Mouse (Mus musculus): Measurements from ENCODE around the gene Sec14l2. TPM values are rescaled to one million over a fixed set of nuclear protein-coding genes. Genes with fewer than 3 reads are reported as not detected.

Sec14l2 gene
- total RNA-seq (2015): 0.71 and 0.72 TPM in 2 replicates
- 0.87 and 1.7 TPM in 2 replicates for total RNA-seq (2017)

DNA sequence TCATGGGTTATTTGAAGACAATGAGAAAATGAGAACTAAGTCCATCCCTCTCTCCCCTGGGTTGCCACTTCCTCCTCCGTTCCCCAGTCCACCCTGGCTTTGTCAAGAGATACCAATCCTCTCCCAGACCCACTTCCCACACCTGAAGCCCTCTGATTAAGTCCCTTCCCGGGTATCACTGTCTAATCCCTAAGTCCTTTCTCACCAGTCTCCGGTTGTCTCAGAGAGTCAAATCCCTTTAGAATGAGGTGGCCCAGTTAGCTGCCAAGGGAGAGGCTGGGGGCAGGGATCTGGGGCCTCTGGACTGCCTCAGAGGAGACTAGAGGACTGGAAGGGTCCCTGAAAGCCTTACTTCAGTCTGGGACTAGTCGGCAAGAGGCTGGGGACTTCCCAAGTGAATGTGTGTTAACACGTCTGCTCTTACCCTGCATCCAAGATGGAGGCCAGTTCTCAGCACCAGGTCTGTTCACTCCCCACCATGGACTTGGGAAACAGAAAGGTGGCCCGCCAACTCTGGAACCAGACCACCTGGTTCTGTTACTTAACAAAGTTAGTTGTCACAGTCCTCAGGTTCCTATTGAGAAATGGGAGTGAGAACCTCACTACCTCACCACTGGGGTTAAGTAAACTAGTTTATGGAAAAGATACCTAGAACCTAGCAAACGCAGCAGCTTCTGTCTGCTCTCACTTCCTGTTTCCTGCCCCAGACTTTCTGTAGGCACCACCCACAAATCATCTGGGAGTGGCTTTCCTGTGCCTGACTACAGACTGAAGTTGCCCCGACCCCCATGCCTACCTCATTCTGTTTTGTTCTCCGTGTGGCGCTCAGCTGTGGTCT, at the start of gene Sec14l2:
Gene Sec14l2 (minus strand): TSS at position 674 of the 838 bp plus-strand sequence.
- peak; percentile 74 for ATAC-seq (replicated peaks; ENCODE audit: poor library complexity)

DNA sequence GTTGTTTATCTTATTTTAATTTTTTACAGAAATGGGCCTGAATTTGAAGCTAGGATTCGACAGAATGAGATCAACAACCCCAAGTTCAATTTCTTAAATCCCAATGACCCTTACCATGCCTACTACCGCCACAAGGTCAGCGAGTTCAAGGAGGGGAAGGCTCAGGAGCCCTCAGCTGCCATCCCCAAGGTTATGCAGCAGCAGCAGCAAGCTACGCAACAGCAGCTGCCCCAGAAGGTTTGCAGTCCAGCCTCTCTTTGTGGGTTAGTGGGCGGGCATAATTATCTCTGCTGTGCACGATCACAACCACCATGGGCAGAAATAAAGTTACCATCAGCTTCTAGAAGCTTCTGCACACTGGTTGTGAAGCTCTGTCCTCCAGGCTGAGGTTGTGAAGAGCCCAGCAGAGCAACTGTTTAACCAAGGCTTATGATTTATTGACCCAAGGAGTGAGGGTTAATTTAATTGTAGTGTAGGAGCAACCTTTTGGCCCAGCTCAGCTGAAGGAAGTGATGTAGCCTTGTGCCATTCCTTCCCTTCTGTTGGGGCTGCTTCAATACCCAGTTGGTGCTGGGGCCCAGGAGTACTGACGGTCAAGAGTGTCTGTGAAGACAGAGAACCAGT, 43.4 kb upstream of the Sec14l2 start:
- ATAC-seq (replicated peaks; ENCODE audit: poor library complexity): no peak

DNA sequence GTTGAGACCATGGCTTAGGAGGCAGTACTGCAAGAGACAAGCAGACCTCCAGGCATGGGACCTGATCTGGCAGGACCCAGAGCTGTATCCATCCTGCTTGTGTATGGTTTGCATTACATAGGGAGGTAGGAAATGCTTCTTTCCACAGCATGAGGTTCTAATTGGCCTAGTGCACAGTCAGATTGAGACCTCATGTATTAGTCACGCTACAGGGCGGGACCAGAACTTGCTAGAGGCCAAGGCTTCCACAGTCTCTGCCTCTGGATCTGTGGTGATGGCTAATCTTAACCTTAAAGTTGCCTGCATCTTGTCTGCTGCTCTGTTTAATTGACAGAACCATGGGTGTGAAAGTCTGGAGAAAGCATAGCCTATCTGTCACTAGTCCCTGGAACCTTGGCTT, 41.5 kb upstream of the Sec14l2 start:
- no peak for ATAC-seq (replicated peaks; ENCODE audit: poor library complexity)

DNA sequence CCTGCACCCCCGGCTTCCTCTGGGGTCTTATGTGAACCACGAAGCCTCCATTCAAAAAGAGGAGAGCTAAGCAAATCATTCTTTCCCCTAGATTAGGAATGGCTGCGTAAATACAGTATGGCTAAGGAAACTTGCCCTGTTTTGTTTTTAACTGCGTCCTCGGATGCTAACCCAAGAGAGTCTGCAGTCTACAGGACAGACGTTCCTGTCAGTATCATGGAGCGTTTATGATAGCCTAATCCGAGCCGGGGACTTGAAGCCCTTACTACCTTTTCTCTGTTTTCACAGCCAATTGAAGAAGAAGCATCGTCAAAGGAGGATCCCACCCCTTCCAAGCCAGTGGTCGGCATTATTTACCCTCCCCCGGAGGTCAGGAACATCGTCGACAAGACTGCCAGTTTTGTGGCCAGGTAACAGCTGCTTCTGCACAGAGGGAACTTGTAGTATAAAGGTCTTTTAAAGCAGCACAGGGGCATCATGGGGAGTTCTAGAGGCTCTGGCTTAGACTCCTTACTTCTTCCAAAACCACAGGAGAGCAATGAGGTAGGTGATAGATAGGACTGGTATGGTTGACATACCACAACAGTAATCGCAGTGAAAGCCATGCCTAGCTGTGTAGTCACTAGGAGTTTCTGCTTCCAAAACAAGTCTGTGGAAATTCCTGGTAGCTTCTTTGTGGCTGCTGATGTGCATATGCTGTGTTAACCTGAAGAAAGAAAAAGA, 37.7 kb upstream of the Sec14l2 start:
- ATAC-seq (replicated peaks; ENCODE audit: poor library complexity): peak; percentile 33; the same call in 1 of the 2 replicates

DNA sequence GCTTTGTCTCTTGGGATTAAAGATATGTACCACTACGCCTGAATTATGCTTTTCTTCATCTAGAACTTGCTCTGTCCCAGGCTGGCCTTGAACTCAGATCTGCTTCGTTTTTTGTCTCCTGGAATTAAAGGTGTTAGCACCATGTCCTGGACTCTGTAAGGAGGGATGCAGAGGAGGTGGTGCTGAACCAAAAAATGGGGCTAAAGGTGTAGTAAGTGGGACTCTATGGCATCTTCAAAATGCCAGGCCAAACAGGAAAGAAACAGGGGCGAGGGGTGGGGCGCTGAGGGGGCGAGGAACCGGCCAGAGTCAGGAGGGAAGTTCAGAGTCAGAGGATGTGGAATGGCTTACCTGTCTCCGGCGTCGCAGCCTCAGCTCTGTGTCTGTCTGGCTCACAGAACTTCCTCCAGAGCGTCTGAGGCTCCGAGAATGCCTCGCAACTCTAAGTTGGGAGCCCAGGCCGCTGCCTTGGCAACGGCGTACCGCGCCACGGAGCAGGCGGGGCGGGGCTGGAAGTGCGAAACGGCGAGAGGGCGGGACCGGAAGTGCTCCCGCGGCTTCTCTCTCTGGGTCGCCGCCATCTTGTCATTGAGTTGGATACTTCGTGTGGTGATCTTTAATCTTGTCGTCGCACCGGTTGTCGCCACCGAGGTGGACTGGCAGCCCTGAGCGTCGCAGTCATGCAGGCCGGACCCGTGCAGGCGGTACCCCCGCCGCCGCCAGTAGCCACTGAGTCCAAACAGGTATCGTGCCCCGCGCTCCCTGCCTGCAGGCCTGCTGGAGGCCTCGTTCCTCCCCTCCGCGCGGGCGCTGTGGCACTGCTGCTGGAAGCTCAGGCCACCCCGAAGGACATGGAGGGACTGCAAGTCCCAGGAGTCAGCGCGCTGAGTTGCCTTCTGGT, 36.8 kb upstream of the Sec14l2 start, which contains the start of the genes Ccdc157 and Sf3a1:
Gene Ccdc157 (minus strand): TSS at position 486 of the 901 bp plus-strand sequence.
Gene Sf3a1 (plus strand): TSS at position 543 of the 901 bp plus-strand sequence.
- ATAC-seq (replicated peaks; ENCODE audit: poor library complexity): peak; percentile 96

DNA sequence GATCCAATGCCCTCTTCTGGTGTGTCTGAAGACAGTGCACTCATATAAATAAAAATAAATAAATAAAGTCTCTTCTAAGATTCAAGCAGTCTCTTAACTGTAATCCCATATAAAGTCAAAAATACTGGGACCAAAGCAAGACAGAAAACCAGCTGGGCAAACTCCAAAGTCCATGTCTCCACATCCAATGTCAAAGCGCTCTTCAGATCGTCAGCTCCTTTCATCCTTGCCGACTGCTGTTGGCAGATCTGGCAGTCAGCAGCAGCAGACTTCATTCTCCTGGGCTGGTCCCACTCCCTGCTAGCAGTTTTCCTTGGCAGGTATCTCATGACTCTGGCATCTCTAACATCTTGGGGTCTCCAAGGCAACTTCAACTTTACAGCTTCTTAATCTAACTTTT, 35.5 kb upstream of the Sec14l2 start:
- no peak for ATAC-seq (replicated peaks; ENCODE audit: poor library complexity)

DNA sequence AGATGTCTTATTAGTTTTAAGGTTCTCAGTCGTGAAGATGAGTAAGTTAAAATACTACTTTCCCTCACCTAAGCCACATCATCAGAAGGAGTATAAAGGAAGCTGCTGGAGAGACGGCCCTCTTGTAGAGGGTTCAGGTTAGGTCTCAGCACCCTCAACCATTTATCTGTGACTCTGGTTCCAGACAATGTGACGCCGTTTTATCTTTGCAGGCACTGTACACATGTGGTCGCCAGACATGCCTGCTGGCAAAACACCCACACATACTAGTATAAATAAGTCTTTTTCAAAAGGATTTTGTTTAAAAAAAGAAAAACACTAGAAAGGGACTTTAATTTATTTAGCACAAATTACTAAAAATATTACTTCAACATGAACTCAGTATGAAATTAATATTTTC, 32.4 kb upstream of the Sec14l2 start:
- peak; percentile 52 for ATAC-seq (replicated peaks; ENCODE audit: poor library complexity)

DNA sequence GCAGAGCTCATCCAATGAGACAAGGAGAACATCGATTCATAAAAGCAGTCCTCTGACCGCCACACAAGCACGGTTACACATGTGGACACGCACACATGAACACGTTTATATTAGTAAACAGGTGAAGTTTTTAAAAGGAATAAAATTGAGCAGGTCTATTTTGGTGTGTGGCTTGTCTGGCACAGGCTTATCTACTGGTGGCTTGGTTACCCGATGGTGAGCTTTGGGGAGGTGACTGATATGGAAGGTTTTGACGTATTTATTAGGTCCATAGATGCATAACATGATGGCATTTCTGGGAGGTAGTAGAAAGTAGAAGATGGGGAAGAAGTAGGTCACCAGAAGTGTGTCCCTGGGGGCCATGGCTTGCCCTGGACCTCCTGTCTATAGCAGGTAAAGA, 30.5 kb upstream of the Sec14l2 start:
- peak; percentile 61; the same call in 1 of the 2 replicates for ATAC-seq (replicated peaks; ENCODE audit: poor library complexity)

DNA sequence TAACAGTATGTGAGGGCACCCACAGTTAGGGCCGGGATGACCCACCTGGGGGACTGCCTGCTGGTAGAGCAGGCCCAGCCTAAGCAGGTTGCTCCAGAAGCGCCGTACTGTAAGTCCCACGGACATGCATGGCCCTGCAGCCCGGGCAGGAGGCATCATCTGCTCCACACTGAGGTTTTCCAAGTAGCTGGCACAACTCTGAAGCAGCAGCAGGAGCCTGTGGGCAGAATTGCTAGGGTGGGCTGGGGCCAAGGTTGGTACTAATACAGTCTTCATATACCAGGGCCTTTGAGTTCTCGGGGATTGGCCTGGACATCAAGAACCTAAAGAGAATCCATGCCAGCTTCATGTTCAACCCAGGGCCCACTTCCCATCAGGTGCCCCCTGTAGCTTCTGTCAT, 26.7 kb upstream of the Sec14l2 start:
- ATAC-seq (replicated peaks; ENCODE audit: poor library complexity): no peak

DNA sequence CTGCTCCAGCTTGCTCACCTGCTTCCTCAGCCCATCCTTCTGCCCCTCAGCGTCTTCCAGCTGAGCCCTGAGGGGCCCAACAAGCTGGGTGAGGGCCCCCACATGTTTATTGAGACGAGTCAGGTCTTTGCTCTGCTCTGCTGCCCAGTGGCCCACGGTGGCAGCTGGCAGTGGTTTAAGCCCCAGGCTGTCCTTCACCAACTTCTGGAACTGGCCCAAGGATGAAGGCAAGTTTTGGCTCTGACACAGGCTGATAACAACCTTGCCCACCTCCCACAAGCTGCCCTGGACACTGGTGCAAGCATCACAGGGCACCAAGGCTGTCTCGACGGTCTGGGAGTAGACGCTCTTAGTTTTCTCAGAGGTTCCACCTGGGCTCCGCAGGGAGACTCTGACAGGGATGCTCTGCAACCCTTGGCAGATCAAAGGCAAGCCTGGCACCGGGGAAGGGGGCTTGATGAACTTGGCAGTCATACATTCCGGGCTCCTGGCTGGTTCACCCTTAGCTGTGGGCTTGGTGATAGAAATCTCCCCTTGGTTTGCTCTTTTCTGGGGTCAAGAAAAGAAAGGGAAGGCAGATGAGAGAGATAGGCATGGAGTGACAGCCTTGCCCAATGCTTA, 25.4 kb upstream of the Sec14l2 start:
- no peak for ATAC-seq (replicated peaks; ENCODE audit: poor library complexity)

DNA sequence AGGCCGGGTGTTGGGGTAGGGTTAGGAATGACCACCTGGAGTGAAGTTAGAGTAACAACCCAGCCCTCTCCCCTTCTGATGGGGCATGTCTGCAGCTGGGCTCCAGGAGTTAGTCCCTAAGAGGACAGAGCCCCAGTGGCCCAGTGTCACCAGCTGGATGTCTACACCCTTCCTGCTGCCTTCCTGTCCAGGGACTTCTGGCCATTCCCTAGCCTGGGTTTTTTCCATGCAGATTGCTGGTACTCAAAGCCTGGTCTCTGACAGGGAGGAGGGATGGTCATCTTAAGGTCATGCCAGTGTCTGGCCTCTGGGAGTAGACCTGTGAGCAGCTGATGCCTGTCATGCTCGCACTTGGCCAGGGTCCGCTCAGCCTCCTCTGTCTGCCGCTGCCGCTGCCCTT, 24.9 kb upstream of the Sec14l2 start:
- no peak for ATAC-seq (replicated peaks; ENCODE audit: poor library complexity)

DNA sequence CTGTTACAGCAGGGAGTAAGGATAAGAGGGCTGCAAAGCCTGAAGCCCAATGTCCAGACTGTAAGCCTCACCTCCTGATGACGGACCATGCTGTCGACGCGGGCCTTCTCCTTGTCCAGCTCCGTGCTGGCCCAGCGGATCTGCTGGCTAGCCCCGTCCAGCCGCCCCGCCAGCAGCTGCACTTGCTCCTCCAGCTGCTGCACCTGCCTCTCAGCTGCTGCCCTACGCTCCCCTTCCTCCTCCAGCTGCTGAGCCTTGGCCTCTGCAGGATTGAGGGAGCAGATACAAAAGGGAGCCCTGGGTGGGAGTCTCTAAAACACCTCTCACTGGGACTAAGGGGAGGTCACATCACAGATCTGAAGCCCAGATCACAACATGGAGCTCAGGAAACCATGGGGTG, 23.9 kb upstream of the Sec14l2 start:
- ATAC-seq (replicated peaks; ENCODE audit: poor library complexity): no peak

DNA sequence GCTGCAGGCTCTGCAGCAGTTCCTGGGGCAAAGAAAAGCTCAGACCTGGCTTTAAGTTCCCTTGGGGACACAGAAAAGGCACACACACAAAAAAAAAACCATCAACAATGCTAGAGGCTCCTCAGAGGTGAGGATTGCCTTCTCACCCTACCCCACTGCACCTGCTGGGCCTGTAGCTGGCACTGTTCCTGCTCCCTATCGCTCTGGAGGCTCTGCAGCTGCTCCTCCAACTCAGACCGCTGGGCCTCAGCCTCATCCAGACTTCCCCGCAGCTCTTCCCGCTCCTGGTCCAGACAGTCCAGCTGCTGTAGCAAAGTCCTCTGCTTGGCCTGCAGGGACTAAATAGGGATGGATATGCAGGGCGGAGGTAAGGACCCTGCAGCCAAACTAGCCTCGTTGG, 23.2 kb upstream of the Sec14l2 start:
- ATAC-seq (replicated peaks; ENCODE audit: poor library complexity): no peak

DNA sequence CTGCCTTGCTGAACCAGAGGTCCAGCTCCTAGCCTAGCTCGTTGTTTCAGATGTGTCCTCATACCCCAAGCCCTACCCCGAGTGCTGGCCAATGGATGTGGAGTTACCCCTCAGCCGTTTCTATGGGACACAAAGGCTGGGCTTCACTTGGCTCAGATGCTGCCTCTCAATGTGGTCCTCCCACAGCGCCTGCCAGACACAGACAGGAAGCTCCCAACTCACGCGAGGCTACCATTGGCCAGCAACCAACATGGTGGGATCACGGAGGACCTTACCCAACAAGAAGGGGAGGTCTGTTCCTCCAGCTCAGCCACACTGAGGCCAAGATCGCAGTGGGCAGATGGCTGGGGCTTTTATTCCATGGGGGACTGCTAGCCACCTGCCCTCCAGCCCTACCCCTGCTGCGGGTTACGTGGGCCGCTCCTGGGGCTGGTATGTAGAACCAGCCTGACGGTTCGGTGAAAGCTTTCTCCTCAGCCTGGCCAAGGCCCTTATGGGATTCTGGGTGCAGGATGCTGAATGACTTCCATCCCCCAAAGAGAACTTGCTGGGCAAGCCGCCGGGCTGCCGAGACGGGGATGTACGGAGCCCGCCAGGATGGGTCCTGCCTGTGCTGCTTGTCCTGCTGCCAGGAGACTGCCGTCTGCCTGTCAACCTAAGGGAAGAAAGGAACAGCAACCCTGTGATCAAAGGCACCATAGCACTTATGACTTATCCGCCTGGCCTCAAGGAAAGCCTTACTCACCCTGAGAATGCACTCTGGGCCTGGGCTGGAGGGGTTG, 20.3 kb upstream of the Sec14l2 start:
- ATAC-seq (replicated peaks; ENCODE audit: poor library complexity): no peak

DNA sequence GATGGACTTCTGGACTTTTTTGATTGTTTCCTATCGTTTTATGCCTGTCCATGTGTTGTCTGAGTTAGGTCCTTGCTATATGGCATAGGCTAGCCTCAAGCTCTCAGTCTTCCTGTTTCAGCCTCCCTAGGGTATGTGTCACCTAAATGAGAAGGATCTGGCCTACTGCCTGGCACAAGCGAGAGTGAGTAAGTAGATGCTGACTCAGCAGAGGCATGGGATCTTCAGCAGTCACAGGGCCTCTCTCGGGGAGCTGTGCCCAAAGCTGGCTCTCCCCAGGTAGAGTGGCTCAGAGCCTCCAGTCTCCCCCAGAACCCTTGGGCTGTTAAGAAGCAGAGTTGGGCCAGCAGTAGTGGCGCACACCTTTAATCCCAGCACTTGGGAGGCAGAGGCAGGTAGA, 19.1 kb upstream of the Sec14l2 start:
- no peak for ATAC-seq (replicated peaks; ENCODE audit: poor library complexity)

DNA sequence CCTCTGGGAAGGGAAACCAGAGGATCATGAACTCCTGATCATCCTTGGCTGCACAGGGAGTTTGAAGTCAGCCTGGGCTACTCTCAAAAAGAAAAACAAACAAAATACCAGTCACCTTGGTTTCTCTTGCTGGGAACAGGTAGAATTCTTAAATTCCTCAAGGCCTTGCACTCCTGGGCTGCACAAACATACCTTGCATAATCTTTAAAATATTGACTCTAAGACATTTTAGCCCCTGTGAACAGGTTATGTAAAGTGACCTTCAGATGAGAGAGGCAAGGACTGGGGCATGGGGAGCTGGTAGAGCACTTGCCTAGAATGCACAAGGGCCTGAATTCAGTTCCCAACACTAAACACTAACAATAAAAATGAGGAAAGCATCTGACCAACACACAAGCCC, 18.3 kb upstream of the Sec14l2 start:
- no peak for ATAC-seq (replicated peaks; ENCODE audit: poor library complexity)

DNA sequence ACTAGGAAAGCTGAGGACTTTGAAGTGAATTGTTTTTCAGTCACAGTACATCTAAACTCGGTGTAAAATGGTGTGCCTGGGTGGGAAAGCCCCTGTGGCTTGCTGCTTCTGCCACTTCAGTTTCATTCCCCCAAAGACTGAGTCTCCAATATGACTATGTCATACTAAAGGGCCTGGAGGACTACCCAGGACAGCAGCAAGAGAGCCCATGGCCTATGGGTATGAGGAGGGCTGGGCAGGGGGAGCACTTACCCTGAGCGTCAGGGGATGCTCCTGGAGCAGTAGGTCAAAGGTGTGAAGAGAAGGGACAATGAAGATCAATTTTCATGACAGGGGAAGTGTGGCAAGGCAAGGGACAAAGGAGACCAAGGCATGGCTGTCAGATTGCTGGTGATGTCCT, 15.7 kb upstream of the Sec14l2 start:
- no peak for ATAC-seq (replicated peaks; ENCODE audit: poor library complexity)

DNA sequence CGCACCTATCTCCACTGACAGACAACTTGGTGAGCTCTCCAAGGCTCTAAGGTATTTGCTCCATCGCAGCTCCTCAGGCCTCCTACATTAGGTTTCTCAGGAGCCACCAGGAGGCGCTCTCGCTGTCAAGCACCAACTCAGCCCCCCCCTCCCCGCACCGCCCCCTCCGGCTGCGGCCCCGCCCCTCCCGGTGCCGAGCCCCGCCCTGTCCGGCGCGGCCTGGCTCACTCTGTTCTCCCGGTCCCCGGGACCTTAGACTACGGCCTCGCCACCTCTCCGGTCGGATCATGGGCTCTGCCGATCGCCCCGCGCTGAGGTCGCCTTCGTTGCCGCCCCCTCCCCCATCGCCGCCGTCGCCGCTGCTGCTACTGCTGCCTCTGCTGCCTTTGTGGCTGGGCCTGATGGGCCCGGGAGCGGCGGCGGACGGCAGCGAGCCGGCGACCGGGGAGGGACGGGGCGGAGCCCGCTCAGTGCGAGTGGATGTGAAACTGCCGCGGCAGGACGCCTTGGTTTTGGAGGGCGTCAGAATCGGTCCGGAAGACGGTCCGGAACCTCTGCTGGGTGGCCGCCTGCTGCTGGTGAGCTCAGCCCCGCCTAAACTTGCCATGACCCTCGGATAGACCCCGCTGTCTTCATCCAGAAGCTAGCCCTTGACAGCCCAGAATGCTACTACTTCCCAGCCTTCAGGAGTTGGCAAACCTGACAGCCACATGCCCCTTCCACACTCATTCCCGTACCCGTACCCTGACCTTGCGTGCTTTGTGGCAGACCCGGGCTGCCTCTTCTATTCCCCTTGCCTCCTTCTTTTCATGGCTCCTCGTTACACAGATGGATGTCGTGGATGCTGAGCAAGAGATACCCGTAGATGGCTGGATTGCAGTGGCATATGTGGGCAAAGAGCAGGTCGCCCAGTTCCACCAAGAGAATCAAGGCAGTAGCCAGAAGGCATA, 12.0 kb upstream of the Sec14l2 start, which contains the start of gene Rnf215:
Gene Rnf215 (plus strand): TSS at position 217 of the 950 bp plus-strand sequence.
- peak; percentile 93 for ATAC-seq (replicated peaks; ENCODE audit: poor library complexity)
